Mouse (Mus musculus): ENCODE results near the gene Gan. TPM values are rescaled to one million over a fixed set of nuclear protein-coding genes. Genes with fewer than 3 reads are reported as not detected.

The Gan gene
- total RNA-seq, 4 experiments from 2014 or later: 17.0 to 18.2 (median 17.5) TPM

DNA sequence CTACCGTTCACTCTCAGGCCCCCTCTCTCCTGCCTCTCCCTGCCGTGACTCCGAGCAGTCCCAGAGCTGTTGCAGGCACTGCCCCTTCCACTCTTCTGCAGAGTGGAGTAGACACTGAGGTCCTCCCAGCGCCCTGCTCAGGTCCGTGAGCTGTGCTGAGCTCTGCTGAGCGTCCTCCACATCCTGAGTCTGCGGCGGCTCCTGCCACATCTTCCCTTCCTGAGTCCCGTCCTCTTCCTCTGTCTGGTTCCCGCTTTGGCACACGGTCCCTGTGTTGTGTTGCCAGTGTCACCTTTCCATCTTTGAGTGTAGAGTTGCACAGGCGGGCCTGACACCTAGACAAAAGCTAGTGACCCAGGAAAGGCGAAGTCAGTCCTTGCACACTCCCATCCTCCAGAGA, 42.4 kb downstream of the Gan start:
- no peak for DNase-seq (ENCODE audit: low spot score in 2 of 2)

DNA sequence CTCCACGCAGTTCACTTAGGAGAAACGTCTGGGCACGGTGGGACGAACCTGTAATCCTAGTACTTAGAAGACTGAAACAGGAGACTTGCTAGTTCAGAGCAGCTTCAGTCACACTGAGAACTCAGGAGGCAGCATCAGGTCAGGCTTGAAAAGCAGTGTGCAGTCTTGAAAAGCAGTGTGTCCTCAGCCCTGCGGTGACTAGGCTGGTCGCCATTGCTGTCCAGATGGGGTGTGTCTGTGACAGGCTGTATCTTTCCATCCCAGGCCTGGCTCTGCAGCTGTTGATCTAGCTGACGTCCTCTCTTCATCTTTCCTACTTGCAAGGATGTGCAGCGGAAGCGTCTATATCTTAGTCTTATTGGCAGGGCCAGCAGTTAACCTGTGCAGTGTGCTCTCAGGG, 42.9 kb downstream of the Gan start:
- DNase-seq (ENCODE audit: low spot score in 2 of 2): no peak

DNA sequence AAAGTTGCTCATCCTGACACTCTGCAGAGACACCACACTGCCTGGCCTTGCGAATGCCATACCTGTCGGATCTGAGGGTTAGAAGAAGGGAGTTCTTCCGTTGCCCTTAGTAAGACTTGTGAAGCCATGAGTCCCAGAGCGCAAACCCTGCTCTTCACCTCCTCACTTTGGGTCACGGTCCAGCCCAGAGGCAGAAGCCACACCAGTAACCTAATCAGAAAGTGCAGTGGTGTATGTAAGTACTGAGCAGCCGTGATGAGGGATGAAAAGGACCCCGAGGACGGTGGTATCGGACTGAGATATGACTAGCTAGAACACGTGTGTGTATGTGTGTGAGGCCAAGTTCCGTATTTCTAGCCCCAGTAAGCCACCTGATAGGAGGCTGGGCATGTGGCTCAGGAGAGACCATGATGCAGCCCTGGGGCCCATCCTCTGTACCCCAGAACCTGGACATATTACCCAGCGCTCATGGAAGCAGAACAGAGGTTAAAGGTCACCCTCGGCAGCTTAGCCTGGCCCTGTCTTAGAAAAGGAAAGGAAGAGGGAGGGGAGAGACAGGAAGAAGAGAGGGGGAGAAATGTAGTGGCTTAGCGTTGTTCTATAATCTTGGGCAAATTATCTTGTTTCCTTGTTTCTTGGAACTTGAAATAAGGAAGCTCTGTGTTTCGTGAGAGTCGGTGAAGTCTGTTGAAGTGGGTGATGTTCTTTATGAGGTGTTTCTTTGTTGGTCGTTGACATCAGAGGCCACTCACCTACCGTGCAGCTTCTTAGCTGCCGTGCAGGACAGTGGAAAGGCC, 43.5 kb downstream of the Gan start:
- DNase-seq (ENCODE audit: low spot score in 2 of 2): no peak

GRCm38 (mm10) chr8:117203085-117203484, 45.1 kb downstream of the Gan start:
- DNase-seq (ENCODE audit: low spot score in 2 of 2): no peak

GRCm38 (mm10) chr8:117205884-117206283, 47.9 kb downstream of the Gan start:
- no peak for DNase-seq (ENCODE audit: low spot score in 2 of 2)

DNA sequence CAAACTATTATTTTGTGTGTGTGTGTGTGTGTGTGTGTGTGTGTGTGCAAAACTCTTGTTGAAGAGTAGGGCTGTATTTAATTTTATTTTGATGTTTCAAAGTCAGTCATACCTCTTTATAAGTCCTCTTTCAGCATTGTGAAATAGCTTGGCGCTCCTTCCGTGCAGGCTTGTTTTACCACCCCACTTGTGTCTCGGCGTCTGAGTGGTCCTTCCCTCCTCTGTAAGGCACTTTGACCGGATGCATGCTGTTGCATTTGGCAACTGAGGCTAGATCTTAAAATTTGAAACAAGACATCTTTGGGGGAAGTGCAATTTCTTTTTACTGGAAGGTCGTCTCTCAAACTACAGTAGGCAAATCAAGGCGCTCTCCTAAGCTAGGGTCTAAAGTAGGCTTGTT, 48.7 kb downstream of the Gan start:
- DNase-seq (ENCODE audit: low spot score in 2 of 2): no peak

DNA sequence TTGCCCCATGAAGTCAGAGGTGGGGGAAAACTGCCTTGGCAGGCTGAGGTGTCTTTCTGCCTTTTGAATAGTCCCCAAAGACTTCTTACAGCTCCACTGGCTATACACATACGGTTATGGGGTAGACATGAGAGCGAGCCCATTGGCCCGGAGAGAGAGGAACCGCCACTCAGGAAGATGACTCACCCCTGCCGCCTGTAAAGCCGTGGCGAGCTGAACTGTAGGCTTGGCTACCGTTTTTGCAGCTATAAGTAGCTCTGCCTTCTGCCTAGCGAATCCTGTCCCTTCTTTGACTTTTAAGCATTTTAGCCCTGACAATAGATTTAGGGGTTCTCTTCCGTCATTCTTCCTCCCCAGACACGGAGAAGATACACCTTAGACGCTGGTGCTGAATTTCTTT, 51.2 kb downstream of the Gan start:
- no peak for DNase-seq (ENCODE audit: low spot score in 2 of 2)

GRCm38 (mm10) chr8:117212100-117212499, 54.2 kb downstream of the Gan start:
- DNase-seq (ENCODE audit: low spot score in 2 of 2): no peak

- no peak for DNase-seq (ENCODE audit: low spot score in 2 of 2)
Measured at GRCm38 (mm10) chr8:117217724-117218123, 59.8 kb downstream of the Gan start.

DNA sequence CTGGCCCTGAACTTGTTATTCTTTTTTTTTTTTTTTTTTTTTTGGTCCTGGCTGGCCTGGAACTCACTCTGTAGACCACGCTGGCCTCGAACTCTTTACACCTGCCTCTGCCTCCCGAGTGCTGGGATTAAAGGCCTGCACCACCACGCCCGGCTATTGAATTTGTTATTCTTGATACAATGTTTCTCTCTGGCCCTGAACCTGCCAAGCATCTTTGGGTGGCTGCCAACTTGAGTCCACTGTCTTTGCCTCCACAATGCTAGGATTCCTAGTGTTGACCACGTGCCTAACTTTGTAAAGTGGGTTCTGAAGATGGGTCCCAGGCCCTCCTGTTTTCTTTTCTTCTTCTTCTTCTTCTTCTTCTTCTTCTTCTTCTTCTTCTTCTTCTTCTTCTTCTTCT, 64.5 kb downstream of the Gan start:
- no peak for DNase-seq (ENCODE audit: low spot score in 2 of 2)

DNA sequence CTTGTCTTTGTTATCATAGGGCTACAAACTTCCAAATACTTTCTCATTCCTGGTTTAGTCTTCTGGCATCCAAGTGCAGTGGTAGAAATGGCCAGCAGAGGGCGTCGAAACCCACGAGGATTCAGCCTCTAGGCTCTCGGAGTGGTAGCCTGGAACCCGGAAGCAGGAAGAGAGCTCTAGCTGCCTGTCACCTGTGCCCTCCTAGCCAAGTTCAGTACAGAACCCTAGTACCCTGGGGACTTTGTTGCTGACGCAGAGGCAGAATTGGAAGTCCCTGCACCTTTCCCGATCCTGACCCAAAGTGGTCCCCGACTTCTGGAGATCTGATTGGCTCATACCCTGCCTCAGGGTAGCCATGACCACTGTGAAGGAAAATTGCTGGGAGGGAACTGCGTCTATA, 66.7 kb downstream of the Gan start:
- peak; percentile 47 to 86 for DNase-seq (ENCODE audit: low spot score in 2 of 2)

DNA sequence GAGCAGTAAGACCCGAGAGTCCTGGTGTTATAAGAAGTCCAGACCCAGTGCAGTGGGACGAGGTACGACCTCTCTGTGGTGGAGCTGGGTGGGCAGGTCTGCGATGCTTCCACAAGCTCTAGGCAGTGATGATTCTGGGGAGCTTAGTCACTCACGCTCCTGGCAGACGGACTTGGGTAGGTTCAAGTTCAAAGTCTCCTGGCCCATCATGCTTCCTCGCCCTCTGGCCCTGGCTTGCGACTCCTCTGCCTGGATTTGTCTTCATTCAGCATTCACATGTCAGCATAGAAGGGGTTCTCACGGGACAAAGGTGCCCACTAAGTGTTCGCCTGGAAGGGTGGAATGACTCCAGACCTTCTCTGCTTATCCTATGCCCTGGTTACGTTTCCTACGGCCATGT, 68.4 kb downstream of the Gan start:
- DNase-seq (ENCODE audit: low spot score in 2 of 2): no peak

- no peak for DNase-seq (ENCODE audit: low spot score in 2 of 2)
Measured at GRCm38 (mm10) chr8:117227339-117227738, 69.4 kb downstream of the Gan start.

DNA sequence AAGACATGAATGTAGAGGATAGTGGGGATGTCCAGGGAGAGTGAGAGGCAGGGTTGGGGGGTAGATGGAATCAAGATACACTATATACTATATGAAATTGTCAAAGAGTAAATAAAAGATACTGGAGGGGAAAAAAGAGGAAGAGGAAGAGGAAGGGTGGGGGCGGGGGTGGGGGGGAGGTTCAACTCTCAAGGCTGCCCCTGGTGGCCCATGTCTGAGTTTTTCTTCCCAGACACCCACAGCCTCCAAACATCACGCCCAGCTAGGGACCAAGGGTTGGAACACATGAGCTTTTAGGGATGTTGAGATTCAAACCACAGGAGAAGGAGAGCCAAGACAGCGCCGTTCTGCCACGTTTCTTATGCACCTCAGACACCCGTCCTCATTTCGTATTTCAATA, 75.3 kb downstream of the Gan start:
- DNase-seq (ENCODE audit: low spot score in 2 of 2): no peak

GRCm38 (mm10) chr8:117236531-117236930, 78.6 kb downstream of the Gan start:
- DNase-seq (ENCODE audit: low spot score in 2 of 2): no peak

DNA sequence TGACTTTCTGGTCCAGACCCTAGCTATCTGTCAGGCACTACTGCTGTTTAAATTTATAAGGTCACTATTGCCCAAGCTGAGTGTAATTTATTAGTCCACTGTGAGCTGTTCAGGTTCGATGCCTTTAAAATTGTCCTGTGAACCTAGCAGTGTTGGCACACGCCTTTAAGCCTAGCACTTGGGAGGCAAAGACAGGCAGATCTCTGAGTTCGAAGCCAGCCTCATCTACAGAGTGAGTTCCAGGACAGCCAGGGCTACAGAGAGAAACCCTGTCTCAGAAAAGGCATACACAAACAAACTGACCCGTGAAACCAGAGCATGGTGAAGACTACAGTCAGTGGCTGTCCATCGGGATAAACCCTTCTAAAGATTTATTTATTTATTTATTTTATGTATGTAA, 82.4 kb downstream of the Gan start:
- DNase-seq (ENCODE audit: low spot score in 2 of 2): no peak

GRCm38 (mm10) chr8:117240841-117241494, 83.0 kb downstream of the Gan start:
- DNase-seq (ENCODE audit: low spot score in 2 of 2): no peak

- DNase-seq (ENCODE audit: low spot score in 2 of 2): no peak
Measured at GRCm38 (mm10) chr8:117241848-117242247, 83.9 kb downstream of the Gan start.

DNA sequence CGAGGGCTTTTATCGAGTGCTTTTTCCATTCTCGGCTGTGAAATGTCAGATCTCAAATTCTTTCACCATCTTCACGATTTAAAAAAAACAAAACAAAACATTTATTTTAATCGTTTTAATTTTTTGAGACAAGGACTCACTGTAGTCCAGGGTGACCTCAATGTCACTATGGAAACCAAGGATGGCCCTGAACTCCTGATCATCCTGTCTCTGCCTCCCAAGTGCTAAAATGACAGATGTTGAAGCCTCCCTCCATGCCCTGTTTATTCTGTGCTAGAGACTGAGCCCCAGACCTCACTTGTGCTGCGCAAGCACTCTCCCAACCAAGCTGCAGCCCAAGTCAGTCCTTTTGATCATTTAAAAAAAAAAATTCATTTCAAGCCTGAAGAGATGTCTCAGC, 84.4 kb downstream of the Gan start:
- DNase-seq (ENCODE audit: low spot score in 2 of 2): no peak

- DNase-seq (ENCODE audit: low spot score in 2 of 2): no peak
Measured at GRCm38 (mm10) chr8:117244601-117245000, 86.7 kb downstream of the Gan start.

- DNase-seq (ENCODE audit: low spot score in 2 of 2): no peak
Measured at GRCm38 (mm10) chr8:117248341-117248740, 90.4 kb downstream of the Gan start.

DNA sequence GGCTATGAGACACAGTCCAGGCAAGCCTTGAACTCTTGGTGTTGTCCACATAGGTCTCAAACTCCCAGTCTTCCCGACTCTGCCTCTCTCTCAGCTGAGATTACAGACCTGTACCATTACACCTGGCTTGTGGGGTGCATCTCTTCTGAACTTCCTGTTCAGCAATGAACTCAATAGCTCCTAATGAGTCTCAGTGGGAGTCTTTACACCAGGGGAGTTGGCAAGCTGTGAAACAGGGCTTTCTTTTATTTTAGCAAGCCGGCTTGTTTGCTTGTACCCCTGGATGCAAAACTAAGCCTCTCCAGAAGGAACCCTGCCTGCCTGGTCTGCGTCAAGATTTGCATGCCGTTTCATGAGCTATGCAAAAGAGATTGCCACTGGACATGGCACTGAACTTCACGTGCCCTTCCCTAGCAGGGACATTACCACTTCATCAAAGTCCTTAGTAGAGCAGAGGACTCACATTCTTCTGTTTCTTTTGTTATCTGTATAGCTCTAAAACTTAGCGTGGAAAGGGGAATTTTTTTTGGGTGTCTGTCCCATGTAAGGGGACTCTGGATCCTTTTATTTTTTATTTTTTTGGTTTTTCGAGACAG, 93.2 kb downstream of the Gan start:
- DNase-seq (ENCODE audit: low spot score in 2 of 2): no peak

- DNase-seq (ENCODE audit: low spot score in 2 of 2): no peak
Measured at GRCm38 (mm10) chr8:117252650-117253049, 94.7 kb downstream of the Gan start.

All from left cerebral cortex, adult 8-10 months (tissue).